Mouse (Mus musculus) testis, adult 2 months (tissue): ENCODE measurements at regions not wholly inside any gene's neighbourhood (a gene's known extent, or its start where the extent isn't known, plus 50 kb on each side); places are given as distances from the start of the nearest gene placed in this dataset.

Experiments used
- CTCF ChIP-seq: fragments of 200-500 bp; IDR thresholded peaks from 2 replicates; pipeline ENCODE4 v1.5.1; 2012; ENCODE audit warnings: low read depth, mild to moderate bottlenecking, inconsistent platforms, low read length, moderate library complexity; ENCODE audit not compliant: control insufficient read depth, insufficient read depth, insufficient replicate concordance
- POLR2A ChIP-seq: fragments of 200-500 bp; IDR thresholded peaks from 2 replicates; pipeline ENCODE4 v1.6.1; 2012; ENCODE audit warnings: low read depth, mild to moderate bottlenecking, inconsistent platforms, low read length, moderate library complexity; ENCODE audit not compliant: control insufficient read depth

DNA sequence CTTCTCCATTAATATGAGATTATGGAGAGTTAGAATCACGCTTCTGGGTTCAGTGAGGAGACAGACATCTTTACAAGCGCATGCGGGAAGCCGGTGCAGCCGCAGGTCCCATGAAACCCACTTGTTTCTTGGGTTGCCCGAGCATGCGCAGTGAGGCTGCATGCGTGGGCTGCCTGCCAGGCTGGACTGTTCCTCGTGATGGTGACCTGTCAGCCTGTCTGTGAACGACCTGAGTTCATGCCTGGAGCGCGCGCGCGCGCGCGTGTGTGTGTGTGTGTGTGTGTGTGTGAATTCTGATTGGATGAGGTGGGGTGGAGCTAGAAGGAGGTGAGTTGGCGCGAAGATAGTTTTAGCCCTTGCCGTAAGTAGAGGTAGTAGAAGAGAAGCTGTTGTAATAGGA is 166.2 kb upstream of the Plxnc1 start:
- no peak for TF ChIP-seq POLR2A
- no peak for TF ChIP-seq CTCF
